Mouse (Mus musculus) midbrain, embryonic 13.5 days (tissue): ENCODE measurements at regions not wholly inside any gene's neighbourhood (a gene's known extent, or its start where the extent isn't known, plus 50 kb on each side); places are given as distances from the start of the nearest gene placed in this dataset.
A peak's percentile ranks its signal among the peaks of the same experiment; 100 is the strongest.

Experiments used
- ATAC-seq: fragments of 200-750 bp; cut with Nextera tagmentation; 2 replicates; pipeline ENCODE4 v1.8.0; 2017; ENCODE audit warnings: mild to moderate bottlenecking, moderate TSS enrichment, moderate library complexity
- H3K27ac ChIP-seq: fragments of 300-500 bp; sonication (generic); 2 replicates; pipeline ENCODE4 v1.5.1; 2015; ENCODE audit warnings: inconsistent platforms, mild to moderate bottlenecking, moderate library complexity
- H3K27me3 ChIP-seq: fragments of 300-500 bp; sonication (generic); 2 replicates; pipeline ENCODE4 v1.6.1; 2015; ENCODE audit warnings: mild to moderate bottlenecking, inconsistent platforms
- H3K36me3 ChIP-seq: fragments of 300-500 bp; sonication (generic); 2 replicates; pipeline ENCODE4 v1.6.1; 2015; ENCODE audit warnings: mild to moderate bottlenecking, inconsistent platforms
- H3K4me1 ChIP-seq: fragments of 300-500 bp; sonication (generic); replicated peaks from 2 replicates; pipeline ENCODE4 v1.6.1; 2015; ENCODE audit warnings: inconsistent platforms
- H3K4me2 ChIP-seq: fragments of 300-500 bp; sonication (generic); replicated peaks from 2 replicates; pipeline ENCODE4 v1.6.1; 2015; ENCODE audit warnings: moderate library complexity, mild to moderate bottlenecking, inconsistent platforms
- H3K4me3 ChIP-seq: fragments of 300-500 bp; sonication (generic); replicated peaks from 2 replicates; pipeline ENCODE4 v1.5.1; 2015; ENCODE audit warnings: mild to moderate bottlenecking, inconsistent platforms
- H3K9ac ChIP-seq: fragments of 300-500 bp; sonication (generic); replicated peaks from 2 replicates; pipeline ENCODE4 v1.6.1; 2015; ENCODE audit warnings: mild to moderate bottlenecking, inconsistent platforms
- H3K9me3 ChIP-seq: fragments of 300-500 bp; sonication (generic); 2 replicates; pipeline ENCODE4 v1.6.1; 2016; ENCODE audit warnings: mild to moderate bottlenecking, inconsistent platforms
- WGBS: fragments of 180-500 bp; shearing (Covaris S2); methylation state at CpG from one replicate; pipeline ENCODE4 v1.1.7; 2015; 5-methylcytosine and 5-hydroxymethylcytosine counted together

- Histone ChIP-seq H3K9ac (no peak overlapping the region), H3K9me3 (no peaks in the 10 kb centered on the region), H3K27me3 (no peaks in the 10 kb centered on the region), H3K27ac (no peak overlapping the region), H3K4me1 (no peaks in the 10 kb centered on the region), H3K4me3 (no peak overlapping the region), H3K36me3 (no peaks in the 10 kb centered on the region), H3K4me2 (no peak overlapping the region)
- 84% methylated on average over 11 of the region's 11 CpGs for WGBS
- ATAC-seq, result no peak
These were observed 162.3 kb downstream of the Dhx35 start for GRCm38 (mm10) chr2:158956888-158957287.

- no peak overlapping the region for H3K27ac ChIP-seq
- ATAC-seq, result no peak
- 80% methylated on average over 6 of the region's 6 CpGs for WGBS
These were observed 170.5 kb downstream of the Dhx35 start for GRCm38 (mm10) chr2:158965003-158965665.

GRCm38 (mm10) chr2:158972178-158972577 lies 177.6 kb downstream of the Dhx35 start:
- Histone ChIP-seq H3K27ac (no peak overlapping the region), H3K4me3 (no peak overlapping the region), H3K9ac (no peak overlapping the region), H3K9me3 (no peaks in the 10 kb centered on the region), H3K27me3 (no peaks in the 10 kb centered on the region), H3K4me2 (no peak overlapping the region), H3K36me3 (no peaks in the 10 kb centered on the region), H3K4me1 (no peaks in the 10 kb centered on the region)
- ATAC-seq, result no peak
- 55% methylated on average over 2 of the region's 2 CpGs for WGBS

More at GRCm38 (mm10) chr2:158965003-158965665, 170.5 kb downstream of the Dhx35 start:
- Histone ChIP-seq H3K27me3 (no peaks in the 10 kb centered on the region), H3K4me1 (no peaks in the 10 kb centered on the region), H3K36me3 (no peaks in the 10 kb centered on the region), H3K9me3 (no peaks in the 10 kb centered on the region), H3K4me2 (no peak overlapping the region), H3K9ac (no peak overlapping the region), H3K4me3 (no peak overlapping the region)

GRCm38 (mm10) chr2:158985529-158986148 lies 191.0 kb downstream of the Dhx35 start:
- Histone ChIP-seq H3K4me2 (no peak overlapping the region), H3K27ac (no peak overlapping the region), H3K4me1 (no peaks in the 10 kb centered on the region), H3K9ac (no peak overlapping the region), H3K4me3 (no peak overlapping the region), H3K36me3 (no peaks in the 10 kb centered on the region), H3K27me3 (no peaks in the 10 kb centered on the region), H3K9me3 (no peaks in the 10 kb centered on the region)
- ATAC-seq, result no peak
- 76% methylated on average over 17 of the region's 17 CpGs for WGBS

GRCm38 (mm10) chr2:159002481-159003186 lies 208.0 kb downstream of the Dhx35 start:
- Histone ChIP-seq H3K4me1 (peaks cover 24% of the 10 kb centered on the region), H3K9me3 (no peaks in the 10 kb centered on the region), H3K9ac (peak overlapping the region; percentile 51; the same call in 1 of the 2 replicates), H3K27me3 (0 out of 2 replicates have a peak, but pooled peaks cover 3% of the 10 kb centered on the region), H3K4me2 (peak overlapping the region; percentile 54), H3K36me3 (no peaks in the 10 kb centered on the region), H3K4me3 (peak overlapping the region; percentile 23), H3K27ac (peak overlapping the region; percentile 53; the same call in 1 of the 2 replicates)
- WGBS, result 10% methylated on average over 17 of the region's 17 CpGs
- ATAC-seq, result peak; percentile 87

- peak overlapping the region; percentile 51; the same call in 1 of the 2 replicates for H3K9ac ChIP-seq
- peak overlapping the region; percentile 54 for H3K4me2 ChIP-seq
- 0 out of 2 replicates have a peak, but pooled peaks cover 3% of the 10 kb centered on the region for H3K27me3 ChIP-seq
- ATAC-seq, result peak; percentile 28
- H3K4me3 ChIP-seq, result peak overlapping the region; percentile 23; the same call in 1 of the 2 replicates
- WGBS, result 28% methylated on average over 4 of the region's 4 CpGs
- H3K36me3 ChIP-seq, result no peaks in the 10 kb centered on the region
- no peaks in the 10 kb centered on the region for H3K9me3 ChIP-seq
- H3K4me1 ChIP-seq, result peaks cover 24% of the 10 kb centered on the region
- H3K27ac ChIP-seq, result 0 out of 2 replicates have a peak overlapping the region, but pooled peaks have one; percentile 5
These were observed 208.5 kb downstream of the Dhx35 start for GRCm38 (mm10) chr2:159003187-159003497.

GRCm38 (mm10) chr2:159004417-159004816 lies 209.8 kb downstream of the Dhx35 start:
- Histone ChIP-seq H3K27ac (peak overlapping the region; percentile 45), H3K4me1 (peaks cover 24% of the 10 kb centered on the region), H3K4me3 (no peak overlapping the region), H3K4me2 (no peak overlapping the region), H3K36me3 (no peaks in the 10 kb centered on the region), H3K9ac (no peak overlapping the region), H3K9me3 (no peaks in the 10 kb centered on the region), H3K27me3 (0 out of 2 replicates have a peak, but pooled peaks cover 3% of the 10 kb centered on the region)
- WGBS, result 46% methylated on average over 9 of the region's 9 CpGs
- ATAC-seq, result peak; percentile 38; the same call in 1 of the 2 replicates

GRCm38 (mm10) chr2:159012725-159013124 lies 218.1 kb downstream of the Dhx35 start:
- Histone ChIP-seq H3K9me3 (no peaks in the 10 kb centered on the region), H3K4me2 (no peak overlapping the region), H3K27ac (no peak overlapping the region), H3K9ac (no peak overlapping the region), H3K27me3 (no peaks in the 10 kb centered on the region), H3K36me3 (no peaks in the 10 kb centered on the region), H3K4me1 (no peaks in the 10 kb centered on the region; the same call in 1 of the 2 replicates), H3K4me3 (no peak overlapping the region)
- 90% methylated on average over 4 of the region's 4 CpGs for WGBS
- no peak for ATAC-seq

- Histone ChIP-seq H3K4me2 (no peak overlapping the region), H3K4me1 (no peaks in the 10 kb centered on the region; the same call in 1 of the 2 replicates), H3K27ac (peak overlapping the region; percentile 31; the same call in 1 of the 2 replicates), H3K4me3 (no peak overlapping the region), H3K9ac (no peak overlapping the region), H3K27me3 (no peaks in the 10 kb centered on the region), H3K36me3 (no peaks in the 10 kb centered on the region), H3K9me3 (no peaks in the 10 kb centered on the region)
- 58% methylated on average over 8 of the region's 8 CpGs for WGBS
- 0 out of 2 replicates have a peak, but pooled peaks have one; percentile 20 for ATAC-seq
These were observed 219.9 kb downstream of the Dhx35 start for GRCm38 (mm10) chr2:159014553-159014952.

- Histone ChIP-seq H3K9ac (no peak overlapping the region), H3K27me3 (no peaks in the 10 kb centered on the region), H3K4me3 (no peak overlapping the region), H3K4me2 (no peak overlapping the region), H3K27ac (no peak overlapping the region), H3K4me1 (no peaks in the 10 kb centered on the region), H3K36me3 (no peaks in the 10 kb centered on the region), H3K9me3 (no peaks in the 10 kb centered on the region)
- no peak for ATAC-seq
- 59% methylated on average over 4 of the region's 4 CpGs for WGBS
These were observed 225.4 kb downstream of the Dhx35 start for GRCm38 (mm10) chr2:159019921-159020534.

- H3K9me3 ChIP-seq, result no peaks in the 10 kb centered on the region
- no peak overlapping the region for H3K9ac ChIP-seq
- no peak overlapping the region for H3K27ac ChIP-seq
- no peak for ATAC-seq
- H3K4me2 ChIP-seq, result no peak overlapping the region
- H3K4me3 ChIP-seq, result no peak overlapping the region
- H3K36me3 ChIP-seq, result no peaks in the 10 kb centered on the region
- 69% methylated on average over 8 of the region's 8 CpGs for WGBS
- peaks cover 8% of the 10 kb centered on the region; the same call in 1 of the 2 replicates for H3K4me1 ChIP-seq
- no peaks in the 10 kb centered on the region for H3K27me3 ChIP-seq
These were observed 237.5 kb downstream of the Dhx35 start for GRCm38 (mm10) chr2:159032147-159032546.
